Mouse (Mus musculus) cortical plate, adult 2 months (tissue): ENCODE data around the gene Hadhb.

Source experiments
- CTCF ChIP-seq: fragments of 200-500 bp; IDR thresholded peaks from 2 replicates; pipeline ENCODE4 v1.5.1; 2011; ENCODE audit warnings: mild to moderate bottlenecking, control low read depth, low read length; ENCODE audit not compliant: insufficient read depth; ENCODE audit errors: extremely low read depth
- POLR2A ChIP-seq: fragments of 200-500 bp; IDR thresholded peaks from 2 replicates; pipeline ENCODE4 v1.6.1; 2011; ENCODE audit warnings: mild to moderate bottlenecking, low read length, control low read depth; ENCODE audit not compliant: insufficient read depth; ENCODE audit errors: extremely low read depth

DNA sequence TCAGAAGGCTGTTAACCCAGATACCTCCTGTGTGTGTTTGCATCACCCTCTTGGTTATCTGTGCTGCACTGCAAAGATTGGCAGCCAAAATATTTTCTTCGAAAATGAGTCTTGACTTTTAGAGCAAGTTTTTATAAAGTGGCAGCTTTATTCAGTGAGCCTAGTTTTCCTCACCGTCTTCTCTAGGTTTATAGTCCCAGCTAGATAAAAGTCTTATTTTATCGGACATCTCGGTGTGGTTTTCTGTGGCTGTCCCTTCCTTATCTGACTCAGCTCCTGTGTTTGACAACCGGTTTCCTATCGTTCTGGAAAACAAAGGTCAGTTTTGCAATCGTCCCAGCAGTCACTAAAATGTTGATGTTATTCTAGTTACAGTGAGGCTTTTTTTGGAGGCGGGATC lies 78.9 kb downstream of the Hadhb start:
- TF ChIP-seq CTCF (no peak), POLR2A (no peak)
